Mouse (Mus musculus) cerebellum, postnatal 4 days (tissue): ENCODE results near the gene Ptprh.
"Not testable (repeated sequence)": the region's sequence is repeated elsewhere in the genome, so short reads cannot be mapped to it uniquely, and the experiment has no call there.

Experiments used
- DNase-seq, 2 experiments: peaks; one replicate each; pipeline ENCODE4 v3.0.0; 2022; ENCODE audit warnings: low spot score in 2 of 2, mixed read lengths in 1 of 2

The Ptprh gene

DNA sequence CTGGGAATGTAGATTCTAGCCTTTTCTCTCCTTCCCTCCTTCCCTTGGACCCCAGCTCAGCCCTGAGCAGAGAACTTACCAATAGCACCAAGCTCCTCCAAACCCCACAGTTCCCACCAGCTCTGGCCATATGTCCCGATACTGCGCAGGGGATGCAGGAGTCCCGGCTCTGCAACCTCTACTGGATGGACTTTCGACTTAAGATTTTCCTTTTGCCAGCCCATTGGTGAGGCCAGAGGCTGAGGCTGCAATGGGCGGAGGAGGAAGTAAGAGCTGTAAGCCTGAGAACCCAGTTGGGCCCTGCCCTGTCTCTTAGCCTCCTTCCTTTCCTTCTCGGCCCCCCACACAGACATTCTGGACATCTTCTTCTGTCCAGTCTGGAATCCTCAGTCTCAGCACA, 872 bp downstream of the Ptprh start:
- no peak for DNase-seq

DNA sequence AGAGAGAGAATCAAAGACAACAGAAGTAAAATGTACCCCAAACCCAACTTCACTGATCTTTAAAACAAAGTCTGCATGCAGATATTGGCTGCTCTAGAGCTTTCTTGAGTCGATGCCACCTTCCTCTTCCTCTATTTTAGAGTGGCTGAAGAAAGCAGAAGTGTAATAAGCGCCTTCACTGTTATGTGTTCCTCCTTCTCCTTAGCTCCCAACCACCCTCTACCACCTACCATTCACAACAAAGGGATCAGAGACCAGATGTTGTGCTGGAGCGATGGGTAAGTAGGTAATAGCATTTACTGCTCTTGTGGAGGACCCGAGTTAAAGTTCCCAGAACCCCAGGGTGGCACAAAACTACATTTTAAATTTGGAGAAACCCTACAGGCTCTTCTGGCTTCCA, 6.8 kb downstream of the Ptprh start:
- not testable (repeated sequence) for DNase-seq

DNA sequence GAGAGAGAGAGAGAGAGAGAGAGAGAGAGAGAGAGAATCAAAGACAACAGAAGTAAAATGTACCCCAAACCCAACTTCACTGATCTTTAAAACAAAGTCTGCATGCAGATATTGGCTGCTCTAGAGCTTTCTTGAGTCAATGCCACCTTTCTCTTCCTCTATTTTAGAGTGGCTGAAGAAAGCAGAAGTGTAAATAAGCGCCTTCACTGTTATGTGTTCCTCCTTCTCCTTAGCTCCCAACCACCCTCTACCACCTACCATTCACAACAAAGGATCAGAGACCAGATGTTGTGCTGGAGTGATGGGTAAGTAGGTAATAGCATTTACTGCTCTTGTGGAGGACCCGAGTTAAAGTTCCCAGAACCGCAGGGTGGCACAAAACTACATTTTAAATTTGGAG, 22.4 kb downstream of the Ptprh start:
- not testable (repeated sequence) for DNase-seq

DNA sequence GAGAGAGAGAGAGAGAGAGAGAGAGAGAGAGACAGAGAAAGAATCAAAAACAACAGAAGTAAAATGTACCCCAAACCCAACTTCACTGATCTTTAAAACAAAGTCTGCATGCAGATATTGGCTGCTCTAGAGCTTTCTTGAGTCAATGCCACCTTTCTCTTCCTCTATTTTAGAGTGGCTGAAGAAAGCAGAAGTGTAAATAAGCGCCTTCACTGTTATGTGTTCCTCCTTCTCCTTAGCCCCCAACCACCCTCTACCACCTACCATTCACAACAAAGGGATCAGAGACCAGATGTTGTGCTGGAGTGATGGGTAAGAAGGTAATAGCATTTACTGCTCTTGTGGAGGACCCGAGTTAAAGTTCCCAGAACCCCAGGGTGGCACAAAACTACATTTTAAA, 31.5 kb downstream of the Ptprh start:
- DNase-seq, result not testable (repeated sequence)

DNA sequence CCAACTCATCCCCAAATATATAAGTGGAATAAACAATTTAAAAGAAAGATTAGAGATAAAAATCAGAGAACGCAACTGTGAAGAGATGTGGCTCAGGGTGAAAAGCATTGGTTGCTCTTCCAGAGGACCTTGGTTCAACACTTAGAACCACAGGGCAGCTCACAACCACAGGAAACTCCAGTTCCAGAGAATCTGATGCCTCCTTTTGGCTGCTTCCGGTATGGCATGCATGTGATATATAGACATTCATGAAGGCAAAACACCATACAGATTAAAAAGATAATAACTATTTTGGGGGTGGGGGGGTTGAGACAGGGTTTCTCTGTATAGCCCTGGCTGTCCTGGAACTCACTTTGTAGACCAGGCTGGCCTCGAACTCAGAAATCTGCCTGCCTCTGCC, 41.2 kb downstream of the Ptprh start:
- no peak for DNase-seq

DNA sequence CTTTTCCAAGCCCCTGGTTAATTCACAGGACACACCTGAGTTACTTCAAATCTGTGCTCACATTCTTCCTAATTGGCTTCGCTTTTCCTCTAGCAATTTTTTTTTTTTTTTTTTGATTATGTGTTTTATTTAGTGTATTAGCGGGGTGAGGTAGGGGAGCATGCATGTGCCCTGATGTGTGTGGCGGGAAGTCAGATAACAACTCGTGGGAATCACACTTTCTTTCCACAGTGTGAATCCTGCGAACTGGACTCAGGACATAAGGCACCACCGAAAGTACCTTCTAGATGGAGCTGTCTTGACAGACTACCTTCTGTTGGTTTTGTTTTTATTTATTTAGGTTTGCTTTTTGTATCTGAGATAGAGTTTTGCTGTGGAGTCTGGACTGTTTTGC, 46.7 kb downstream of the Ptprh start:
- DNase-seq, result no peak

DNA sequence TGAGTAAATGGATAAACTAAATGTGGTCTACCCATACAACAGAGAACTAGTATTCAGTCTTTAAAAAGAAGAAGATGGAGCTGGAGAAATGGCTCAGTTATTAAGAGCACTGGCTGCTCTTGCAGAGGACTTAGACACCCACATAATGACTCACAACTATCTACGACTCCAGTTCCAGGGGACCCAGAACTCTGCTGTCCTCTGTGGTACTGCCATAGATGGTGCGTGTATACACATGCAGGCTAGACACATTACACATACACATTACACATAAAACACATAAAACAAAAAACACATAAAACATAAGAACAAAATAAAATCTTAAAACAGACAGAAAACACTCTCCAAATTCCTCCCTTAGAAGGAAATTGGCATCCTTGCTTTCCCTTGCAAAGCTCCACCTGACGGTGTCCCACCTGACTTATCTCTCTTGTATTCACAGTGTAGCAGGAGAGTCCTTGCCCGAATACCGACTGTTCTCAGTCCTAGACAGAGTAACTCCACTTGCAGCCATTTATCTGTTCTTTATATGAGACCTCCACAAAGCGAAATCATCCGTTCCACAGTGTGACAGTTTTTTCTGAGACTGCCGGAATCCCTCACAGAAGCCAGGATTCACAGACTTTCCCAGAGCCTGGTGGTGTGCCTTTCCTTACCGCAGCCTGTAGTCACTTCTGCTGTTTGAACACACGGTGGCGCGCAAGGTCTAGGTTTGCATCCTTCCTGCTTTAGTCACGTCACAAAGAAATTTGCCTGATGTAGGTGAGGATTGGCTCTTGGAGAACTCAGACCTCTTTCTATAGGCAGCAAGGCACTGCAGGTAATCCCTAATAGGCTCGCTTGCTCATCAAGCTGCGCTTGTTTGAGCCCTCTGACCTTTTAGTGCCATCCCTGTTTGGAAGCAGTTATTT, 47.3 kb downstream of the Ptprh start:
- DNase-seq, result peak; percentile 47 to 73

DNA sequence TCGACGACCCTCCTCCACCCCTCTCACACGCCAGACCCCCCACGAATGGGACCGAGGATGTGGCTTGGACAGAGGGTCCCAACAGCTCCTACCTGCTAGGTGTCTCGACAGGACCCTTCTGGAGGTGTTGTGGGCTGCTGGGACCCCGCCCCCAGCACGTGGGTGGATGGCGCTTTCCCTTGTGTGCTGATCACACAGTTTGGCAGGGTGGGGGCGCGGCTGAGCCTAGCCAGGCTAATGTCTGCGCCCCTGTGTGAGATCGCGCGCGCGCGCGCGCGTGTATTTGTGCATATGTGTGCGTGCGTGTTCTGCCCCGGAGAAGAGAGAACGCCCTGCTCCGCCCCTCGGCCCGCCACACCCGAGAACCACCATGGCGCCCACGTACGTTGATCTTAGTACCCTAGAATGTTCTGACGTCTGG, 56.6 kb downstream of the Ptprh start, which contains the start of gene Syt5:
Gene Syt5 (minus strand): TSS at position 321 of the 421 bp plus-strand sequence.
- peak; percentile 34 to 65 for DNase-seq

DNA sequence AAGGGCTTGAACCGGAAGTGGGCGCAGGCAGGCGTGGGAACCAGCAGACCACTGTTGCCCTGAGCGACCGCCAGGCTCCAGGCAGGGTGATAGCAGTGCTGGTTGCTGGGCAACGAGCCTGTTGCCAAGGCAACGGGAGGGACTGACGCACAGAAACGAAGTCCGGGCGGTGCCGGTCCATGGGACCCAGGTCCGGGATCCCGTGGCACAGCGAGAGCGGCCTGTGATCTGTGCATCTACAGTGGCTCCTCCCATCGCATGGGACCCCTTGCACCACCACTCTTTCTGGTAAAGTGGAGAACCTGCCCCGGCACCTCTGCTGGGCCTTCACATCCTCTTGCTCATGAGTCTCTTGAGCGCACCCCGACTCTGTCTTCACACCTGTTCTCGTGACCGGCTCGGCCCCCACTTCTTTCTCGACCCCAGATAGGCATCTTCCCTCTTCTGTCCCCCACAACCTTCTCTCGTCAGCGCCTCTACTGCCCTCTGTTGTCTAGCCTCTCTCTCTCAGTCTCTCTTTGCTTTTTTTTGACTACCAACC, 57.2 kb downstream of the Ptprh start:
- peak; percentile 82 to 92 for DNase-seq

DNA sequence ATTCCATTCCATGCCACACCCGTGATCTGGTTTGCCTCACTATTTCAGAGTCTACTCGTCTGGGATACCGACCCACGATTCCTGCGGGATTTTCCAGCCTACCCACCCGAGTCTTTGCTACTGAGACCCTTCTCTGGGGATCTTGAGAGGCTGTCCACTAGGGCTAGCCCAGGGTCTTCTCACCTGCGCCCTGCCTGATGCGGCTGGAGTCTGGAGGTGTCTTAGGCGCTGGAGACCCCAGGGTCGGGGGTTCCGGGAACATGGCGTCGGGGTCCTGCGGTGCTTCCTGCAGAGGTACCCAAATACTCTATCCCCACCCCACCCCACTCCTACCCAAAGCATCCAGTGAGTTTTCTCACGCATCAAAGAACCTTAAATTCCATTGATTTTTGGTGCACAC, 57.8 kb downstream of the Ptprh start:
- DNase-seq, result no peak

DNA sequence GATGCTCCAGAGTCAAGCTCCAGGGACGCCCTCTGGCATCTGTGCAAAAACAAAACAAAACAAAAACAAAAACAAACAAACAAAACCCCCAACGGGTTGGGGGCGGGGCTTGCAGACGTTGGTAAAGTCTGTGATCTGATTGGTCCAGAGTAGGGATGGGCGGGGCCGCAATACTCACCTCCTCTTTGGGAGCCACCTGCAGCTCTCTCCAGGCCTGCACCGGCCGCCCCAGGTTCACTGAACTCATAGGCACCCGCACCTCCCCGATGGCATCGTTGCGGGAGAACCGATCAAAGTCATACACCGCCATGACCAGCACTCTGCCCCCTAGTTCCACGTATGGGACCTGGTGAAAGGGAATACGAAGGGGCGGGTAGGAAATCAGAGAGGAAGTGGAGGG, 61.8 kb downstream of the Ptprh start:
- DNase-seq, result no peak

DNA sequence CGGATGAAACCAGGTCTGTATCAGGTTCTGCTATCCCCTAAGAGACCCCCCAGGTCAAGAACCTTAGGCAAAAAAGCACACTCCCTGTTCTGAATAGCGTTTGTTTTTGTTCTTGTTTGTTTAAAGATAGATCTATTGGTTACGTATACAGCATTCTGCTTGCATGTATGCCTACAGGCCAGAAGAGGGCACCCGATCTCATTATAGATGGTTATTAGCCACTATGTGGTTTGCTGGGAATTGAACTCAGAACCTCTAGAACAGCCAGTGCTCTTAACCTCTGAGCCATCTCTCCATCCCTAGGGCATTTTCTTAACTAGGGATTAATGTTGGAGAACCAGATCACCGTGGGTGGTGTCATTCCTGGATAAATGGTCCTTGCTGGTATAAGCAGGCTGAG, 62.5 kb downstream of the Ptprh start:
- DNase-seq, result no peak

DNA sequence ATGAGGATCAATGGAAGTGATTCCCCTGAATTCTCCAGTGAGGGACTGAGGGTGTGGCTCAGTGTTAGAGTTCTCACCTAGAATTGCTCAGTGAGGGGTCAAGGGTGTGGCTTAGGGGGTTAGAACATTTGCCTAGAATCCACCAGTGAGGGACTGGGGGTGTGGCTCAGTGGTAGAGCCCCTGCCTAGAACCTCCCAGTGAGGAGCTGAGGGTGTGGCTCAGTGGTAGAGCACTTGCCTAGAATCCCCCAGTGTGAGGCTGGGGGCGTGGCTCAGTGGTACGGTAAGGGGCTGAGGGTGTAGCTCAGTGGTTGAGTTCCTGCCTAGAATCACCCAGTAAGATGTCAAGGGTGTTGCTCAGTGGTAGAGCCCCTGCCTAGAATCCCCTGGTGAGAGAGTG, 64.8 kb downstream of the Ptprh start:
- no peak for DNase-seq

DNA sequence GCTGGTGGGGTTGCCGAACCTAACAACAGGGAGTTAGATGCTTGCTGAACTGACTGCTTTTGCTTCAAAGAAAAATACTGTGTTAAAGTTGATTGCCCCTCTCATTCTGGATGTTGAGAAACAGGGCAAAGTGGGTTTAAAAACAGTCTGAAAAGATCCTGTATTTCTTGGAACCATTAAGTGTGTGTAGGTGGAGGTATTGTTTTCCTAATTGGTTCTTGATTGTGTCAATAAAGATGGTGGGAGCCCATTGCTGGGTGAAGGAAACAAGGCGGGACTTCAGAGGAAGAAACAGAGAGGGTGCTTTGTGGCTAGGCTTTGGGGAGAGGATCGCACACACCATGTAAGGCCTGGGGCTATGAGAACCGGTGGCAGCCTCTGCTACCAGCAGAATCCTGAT, 66.7 kb downstream of the Ptprh start:
- no peak for DNase-seq

DNA sequence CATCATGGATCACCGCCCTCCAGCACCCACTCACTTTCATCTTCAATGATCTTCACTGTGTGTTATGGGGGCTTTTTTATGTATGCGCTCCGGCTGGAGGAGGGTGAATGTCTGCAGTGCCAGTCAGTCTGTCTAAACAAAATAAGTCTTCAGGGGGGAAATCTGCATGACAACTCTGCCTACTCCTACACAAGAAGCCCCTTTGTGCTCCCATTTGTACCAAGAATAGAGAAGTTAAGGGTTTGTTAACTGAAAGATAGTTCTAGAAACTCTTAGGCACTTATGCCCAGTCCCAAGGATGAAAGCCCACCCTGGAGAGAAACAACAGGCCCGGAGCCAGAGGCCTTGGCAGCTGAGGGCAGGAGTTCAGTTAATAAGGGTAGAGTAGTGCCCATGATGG, 67.5 kb downstream of the Ptprh start:
- DNase-seq, result no peak

DNA sequence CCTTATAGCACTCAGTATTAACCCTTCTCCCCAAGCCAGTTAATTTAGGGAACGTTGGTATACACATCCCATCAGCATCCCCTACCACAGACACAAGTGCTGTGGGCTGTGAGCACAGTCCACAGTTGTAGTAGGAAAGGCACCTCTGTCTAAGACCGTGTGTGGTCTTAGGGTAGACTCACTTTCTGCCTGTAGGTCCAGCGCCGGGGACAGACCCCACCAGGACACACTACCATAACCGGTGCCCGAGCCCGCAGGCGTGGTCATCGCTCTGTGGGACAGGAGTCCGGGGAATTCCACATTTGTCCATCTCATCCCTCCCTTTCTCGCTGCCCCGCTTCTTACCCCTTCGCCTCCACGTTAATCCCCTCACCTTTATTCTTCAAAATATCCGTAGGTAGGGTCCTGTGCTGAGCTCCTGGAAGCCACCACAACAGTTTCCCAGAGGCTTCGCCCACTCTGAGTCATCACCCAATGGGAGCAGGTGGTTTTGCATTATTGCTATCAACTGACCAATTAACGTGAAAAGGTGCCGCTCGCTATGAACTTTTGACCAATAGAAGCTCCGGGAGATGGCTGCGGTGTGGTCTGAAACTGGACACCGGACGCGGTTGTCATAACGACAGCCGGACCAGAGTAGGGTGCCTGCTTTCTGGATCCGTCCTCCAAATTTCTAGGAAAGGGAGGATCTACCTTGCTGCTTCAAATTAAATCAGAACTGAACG, 71.7 kb downstream of the Ptprh start, which contains the start of gene Dnaaf3:
Gene Dnaaf3 (minus strand): TSS at position 449 of the 725 bp plus-strand sequence.
- DNase-seq, result peak in 1 of 2 experiments; percentile 39

DNA sequence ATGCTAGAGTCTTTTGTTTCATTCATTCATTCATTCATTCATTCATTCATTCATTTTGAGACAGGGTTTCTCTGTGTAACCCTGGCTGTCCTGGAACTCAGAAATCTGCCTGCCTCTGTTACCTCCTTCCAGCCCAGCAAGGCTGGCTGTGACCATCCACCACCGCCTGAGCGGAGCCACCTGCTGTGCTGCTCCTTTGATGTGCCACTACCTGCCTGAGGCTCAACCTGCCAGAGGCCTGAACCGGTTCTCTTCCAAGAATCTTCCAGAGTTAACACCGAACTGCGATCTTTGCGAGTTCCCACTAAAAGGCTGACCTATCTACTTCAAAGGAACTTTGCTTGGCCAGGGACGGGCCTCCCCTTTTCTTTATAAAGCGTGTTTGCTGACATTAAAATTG, 73.7 kb downstream of the Ptprh start:
- DNase-seq, result not testable (repeated sequence)

DNA sequence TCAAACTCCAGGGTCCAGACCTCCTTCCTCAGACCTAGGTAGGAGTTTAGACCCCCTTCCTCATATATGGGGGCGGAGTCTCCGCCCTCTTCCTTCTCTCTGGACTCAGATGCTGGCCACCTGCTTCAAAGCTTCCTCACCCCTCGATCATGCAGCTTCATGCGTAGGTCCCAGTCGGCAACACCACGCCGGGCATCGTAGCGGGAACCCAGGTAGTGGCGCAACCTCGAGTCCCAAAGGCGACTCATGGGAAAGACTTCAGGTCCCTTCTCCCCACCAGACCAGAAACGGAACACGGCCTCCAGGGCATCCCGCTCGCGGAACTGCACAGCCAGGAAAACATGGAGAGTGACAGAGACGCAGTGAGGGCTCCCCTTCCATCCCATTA, 76.5 kb downstream of the Ptprh start:
- DNase-seq, result no peak

DNA sequence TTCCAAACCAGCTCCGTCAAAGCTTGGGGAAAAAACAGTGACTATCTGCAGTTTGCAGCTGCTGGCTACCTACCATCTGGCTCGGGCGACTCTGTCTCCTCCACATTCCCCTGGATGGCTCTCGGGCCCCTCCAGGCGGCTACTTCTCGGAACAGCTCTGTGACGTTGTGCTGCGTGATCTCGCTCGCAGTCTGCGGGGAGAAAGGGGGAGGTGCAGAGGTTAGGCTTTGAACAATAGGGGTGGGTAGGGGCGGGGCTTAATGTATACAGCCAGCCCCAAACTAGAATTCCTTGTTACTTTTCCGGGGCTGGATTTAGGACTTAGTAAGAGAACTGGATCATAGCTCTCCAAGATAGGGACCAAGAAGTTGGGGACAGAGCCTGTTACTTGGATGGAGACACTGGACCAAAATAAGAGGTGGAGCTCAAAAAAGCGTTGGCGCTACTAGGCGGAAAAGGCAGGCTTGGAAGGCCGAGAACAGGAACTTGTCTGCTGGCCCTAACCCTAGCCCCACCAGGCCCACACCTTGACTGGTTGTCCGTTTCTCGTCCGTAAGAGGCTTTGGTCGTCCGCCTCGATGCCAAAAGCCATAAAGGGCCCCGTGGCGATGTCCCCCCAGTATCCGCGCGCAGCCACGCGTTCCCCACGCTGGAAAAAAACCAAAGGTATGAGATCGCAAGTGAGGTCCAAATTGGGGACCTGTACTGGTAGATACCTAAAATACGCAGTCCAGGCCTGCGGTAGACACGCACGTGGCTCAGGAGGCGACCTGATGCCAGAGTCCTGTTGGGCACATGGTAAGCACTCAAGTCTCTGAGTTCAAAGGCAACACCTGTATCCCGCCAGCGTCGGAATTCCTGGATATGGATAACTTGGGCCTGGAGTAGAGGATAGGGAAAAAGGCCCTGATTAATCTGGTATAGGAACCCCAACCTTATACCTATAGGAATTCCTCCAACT, 77.2 kb downstream of the Ptprh start:
- peak; percentile 62 to 70 for DNase-seq

DNA sequence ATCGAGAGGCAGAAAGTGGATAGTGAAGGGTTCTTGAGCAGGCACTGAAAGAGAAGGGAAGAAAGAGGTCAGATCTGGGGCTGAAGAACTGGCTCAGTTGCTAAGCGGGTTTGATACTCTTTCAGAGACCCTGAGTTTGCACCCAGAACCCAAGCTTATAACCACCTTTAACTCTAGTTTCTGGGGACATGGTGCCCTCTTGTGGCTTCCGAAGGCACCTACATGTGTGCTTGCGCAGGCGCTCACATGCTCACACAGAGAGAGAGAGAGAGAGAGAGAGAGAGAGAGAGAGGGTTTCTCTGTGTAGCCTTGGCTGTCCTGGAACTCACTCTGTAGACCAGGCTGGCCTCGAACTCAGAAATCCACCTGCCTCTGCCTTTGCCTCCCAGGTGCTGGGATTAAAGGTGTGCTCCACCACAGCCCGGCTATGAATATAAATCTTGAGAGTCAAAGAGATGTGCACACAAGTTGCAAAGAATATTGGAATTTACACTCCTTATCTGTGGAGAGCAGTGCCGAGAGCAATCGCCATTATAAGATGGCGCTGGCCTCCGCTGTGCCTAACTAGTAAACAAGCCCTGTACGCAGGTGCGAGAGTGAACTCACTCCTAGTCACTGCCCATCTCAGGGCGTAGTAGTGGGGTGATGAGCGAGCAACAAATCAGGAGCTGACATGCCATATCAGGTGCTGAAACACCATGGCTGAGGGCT, 79.5 kb downstream of the Ptprh start, which contains the start of gene Tnni3:
Gene Tnni3 (minus strand): TSS at position 18 of the 711 bp plus-strand sequence.
- DNase-seq, result peak in 1 of 2 experiments; percentile 43
